Mouse (Mus musculus) lung, postnatal 0 days (tissue): ENCODE data around the gene C5ar1.

Source experiments
- CTCF ChIP-seq: IDR thresholded peaks from 2 replicates; pipeline ENCODE4 v1.5.1; 2016; ENCODE audit warnings: antibody characterized with exemption, mild to moderate bottlenecking
- EP300 ChIP-seq: IDR thresholded peaks from 2 replicates; pipeline ENCODE4 v1.6.1; 2016; ENCODE audit warnings: antibody characterized with exemption, mild to moderate bottlenecking, control low read depth

- TF ChIP-seq CTCF (no peak), EP300 (no peak)
These were observed 25.6 kb upstream of the C5ar1 start for GRCm38 (mm10) chr7:16284904-16285303.
